Mouse (Mus musculus) G1E (cell line): Measurements from ENCODE around the gene Rubcn.

Experiments
- CTCF ChIP-seq: IDR thresholded peaks from 2 replicates; pipeline ENCODE4 v1.5.1; 2012; ENCODE audit warnings: low read depth, low read length, inconsistent platforms, mixed read lengths
- GATA1 ChIP-seq: IDR thresholded peaks from 2 replicates; pipeline ENCODE4 v1.6.1; 2012; ENCODE audit warnings: borderline replicate concordance, low read length, inconsistent platforms, mixed read lengths

GRCm38 (mm10) chr16:32825380-32825779 is 52.2 kb downstream of the Rubcn start:
- no peak for TF ChIP-seq CTCF
- no peak for TF ChIP-seq GATA1
